Mouse (Mus musculus): Measurements from ENCODE around the gene Sema3f. TPM values are rescaled to one million over a fixed set of nuclear protein-coding genes. Genes with fewer than 3 reads are reported as not detected.

Sema3f gene
- total RNA-seq, 2 experiments from 2014 or later: 14.3 to 19.2 TPM

Other genes with a start within 250 kb of the Sema3f start
- 10 to 100 TPM; 31.8 to 35.7 TPM for gene Tmem115, start 176.5 kb downstream of the Sema3f start, total RNA-seq (2021)
- gene Cyb561d2, start 168.3 kb downstream of the Sema3f start, total RNA-seq (2021): 10 to 100 TPM; 19.0 to 21.4 TPM
- gene Nprl2, start 168.2 kb downstream of the Sema3f start, total RNA-seq (2021): 10 to 100 TPM; 34.1 to 37.8 TPM
- 1 to 10 TPM; 1.8 to 2.9 TPM for gene Zmynd10, start 163.2 kb downstream of the Sema3f start, total RNA-seq (2021)
- 10 to 100 TPM; 14.7 to 14.9 TPM for gene Rassf1, start 158.9 kb downstream of the Sema3f start, total RNA-seq (2021)
- gene Tusc2, start 147.2 kb downstream of the Sema3f start, total RNA-seq (2021): 10 to 100 TPM; 71.6 to 76.6 TPM
- gene Hyal2, start 142.5 kb downstream of the Sema3f start, total RNA-seq (2021): 10 to 100 TPM; 13.2 to 20.1 TPM
- 1 to 10 TPM; 3.1 to 4.3 TPM for gene Hyal1, start 133.5 kb downstream of the Sema3f start, total RNA-seq (2021)
- gene Naa80, start 131.6 kb downstream of the Sema3f start, total RNA-seq (2021): 1 to 10 TPM; 9.3 to 9.8 TPM
- gene Hyal3, start 129.7 kb downstream of the Sema3f start, total RNA-seq (2021): 1 to 10 TPM in 1 of 2 experiments, under 1 TPM in 1; 0.99 to 1.4 TPM
- 10 to 100 TPM; 10.1 to 12.5 TPM for gene Ifrd2, start 122.8 kb downstream of the Sema3f start, total RNA-seq (2021)
- gene Sema3b, start 101.2 kb downstream of the Sema3f start, total RNA-seq (2021): 1 to 10 TPM; 2.7 to 2.9 TPM
- 100 to 1,000 TPM; 229 to 244 TPM for gene Gnai2, start 75.1 kb downstream of the Sema3f start, total RNA-seq (2021)
- 10 to 100 TPM; 84.1 to 90.3 TPM for gene Slc38a3, start 40.9 kb downstream of the Sema3f start, total RNA-seq (2021)
- under 1 TPM; 0.32 to 0.93 TPM for gene Gnat1, start 30.8 kb downstream of the Sema3f start, total RNA-seq (2021)
- 100 to 1,000 TPM; 157 TPM for gene Rbm5, start 60.5 kb upstream of the Sema3f start, total RNA-seq (2021)
- gene Rbm6, start 162.8 kb upstream of the Sema3f start, total RNA-seq (2021): 10 to 100 TPM; 57.0 to 60.5 TPM
- 10 to 100 TPM; 14.0 to 15.0 TPM for gene Mon1a, start 177.7 kb upstream of the Sema3f start, total RNA-seq (2021)
- gene Mst1r, start 196.4 kb upstream of the Sema3f start, total RNA-seq (2021): 1 to 10 TPM; 1.8 to 2.4 TPM
- not detected for gene Actl11, start 218.0 kb upstream of the Sema3f start, total RNA-seq (2021)
- gene Camkv, start 225.2 kb upstream of the Sema3f start, total RNA-seq (2021): 100 to 1,000 TPM; 434 to 435 TPM
- gene Traip, start 239.7 kb upstream of the Sema3f start, total RNA-seq (2021): 10 to 100 TPM; 16.4 to 17.7 TPM

Data from left cerebral cortex, postnatal 10 days (tissue).